Mouse (Mus musculus) embryonic fibroblast, embryonic 13.5 days (primary cell): ENCODE measurements around the gene Sncb. TPM values are rescaled to one million over a fixed set of nuclear protein-coding genes. Genes with fewer than 3 reads are reported as not detected.

Experiments
- H3K27ac ChIP-seq: 2 replicates; pipeline ENCODE4 v1.5.1; 2012; ENCODE audit warnings: low read length, control low read depth, inconsistent platforms; ENCODE audit not compliant: insufficient read depth
- H3K4me1 ChIP-seq: 2 replicates; pipeline ENCODE4 v1.6.1; 2011; ENCODE audit warnings: low read length; ENCODE audit not compliant: control insufficient read depth, insufficient read depth
- H3K4me3 ChIP-seq: 2 replicates; pipeline ENCODE4 v1.5.1; 2011; ENCODE audit warnings: mild to moderate bottlenecking, control low read depth, low read length; ENCODE audit not compliant: insufficient read depth
- CTCF ChIP-seq: IDR thresholded peaks from 2 replicates; pipeline ENCODE4 v1.5.1; 2011; ENCODE audit warnings: mild to moderate bottlenecking, control low read depth, low read length, moderate library complexity, borderline replicate concordance; ENCODE audit not compliant: insufficient read depth
- POLR2A ChIP-seq: IDR thresholded peaks from 2 replicates; pipeline ENCODE4 v1.6.1; 2011; ENCODE audit warnings: low read depth, mild to moderate bottlenecking, control low read depth, low read length, moderate library complexity
- polyA plus RNA-seq: library from polyadenylated mRNA; stranded (reverse); fragments of >200 nt; gene quantifications from 2 replicates; pipeline ENCODE4 v1.2.4, GENCODE M21; 2011; ENCODE audit warnings: low read depth; ENCODE audit not compliant: missing spikeins, insufficient read length

Gene Sncb
- polyA plus RNA-seq, 1 experiment: not detected

DNA sequence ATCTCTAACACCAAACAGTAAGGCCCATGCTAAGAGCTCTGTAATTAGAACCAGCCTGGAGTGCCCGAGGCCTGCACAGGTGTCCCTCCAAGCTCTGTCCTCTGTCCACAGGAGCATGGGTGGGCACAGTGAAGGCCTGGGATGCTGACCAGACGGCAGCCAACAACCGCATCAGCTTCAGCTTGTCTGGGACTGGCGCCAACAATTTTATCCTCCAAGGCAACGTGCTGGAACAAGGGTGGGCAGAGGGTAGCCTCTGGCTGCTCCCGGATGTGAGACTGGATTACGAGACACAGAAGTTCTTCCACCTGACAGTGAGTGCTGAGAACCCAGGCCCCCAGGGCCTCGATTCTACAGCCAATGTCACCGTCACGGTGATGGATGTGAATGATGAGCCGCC is 40.3 kb downstream of the Sncb start:
- no peaks in the 10 kb centered on the region for H3K4me1 ChIP-seq
- no peak for TF ChIP-seq CTCF
- TF ChIP-seq POLR2A: no peak
- no peak overlapping the region for H3K27ac ChIP-seq
- no peak overlapping the region for H3K4me3 ChIP-seq

GRCm38 (mm10) chr13:54723143-54723542 is 43.3 kb downstream of the Sncb start:
- no peaks in the 10 kb centered on the region for H3K4me1 ChIP-seq
- no peak overlapping the region for H3K27ac ChIP-seq
- no peak for TF ChIP-seq POLR2A
- TF ChIP-seq CTCF: no peak
- H3K4me3 ChIP-seq: no peak overlapping the region

DNA sequence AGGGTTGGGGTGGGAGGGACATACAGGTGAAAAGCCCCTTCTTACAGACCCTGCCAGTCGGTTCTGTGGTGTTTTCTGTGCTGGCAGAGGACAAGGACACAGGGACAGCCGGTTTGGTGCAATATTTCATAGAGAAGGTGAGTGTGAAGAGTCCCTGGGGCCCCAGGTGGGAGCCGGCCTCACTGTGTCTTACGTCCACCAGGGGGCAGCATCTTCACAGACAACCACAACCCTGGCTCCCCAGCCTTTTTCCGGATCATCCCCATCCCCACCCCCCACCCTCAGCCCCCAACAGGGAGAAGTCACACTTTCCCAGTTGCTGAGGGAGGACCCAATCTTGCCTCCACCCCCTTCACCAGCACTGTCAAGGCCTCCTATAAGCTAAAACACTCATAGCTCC is 49.5 kb downstream of the Sncb start:
- TF ChIP-seq CTCF: peak; percentile 56; the same call in 1 of the 2 replicates
- no peak for TF ChIP-seq POLR2A
- H3K4me1 ChIP-seq: no peaks in the 10 kb centered on the region
- H3K27ac ChIP-seq: no peak overlapping the region
- H3K4me3 ChIP-seq: no peak overlapping the region

- Histone ChIP-seq H3K4me1 (no peaks in the 10 kb centered on the region), H3K4me3 (no peak overlapping the region), H3K27ac (no peak overlapping the region)
- no peak for TF ChIP-seq CTCF
- no peak for TF ChIP-seq POLR2A
These were observed 51.4 kb downstream of the Sncb start for GRCm38 (mm10) chr13:54714996-54715395.

DNA sequence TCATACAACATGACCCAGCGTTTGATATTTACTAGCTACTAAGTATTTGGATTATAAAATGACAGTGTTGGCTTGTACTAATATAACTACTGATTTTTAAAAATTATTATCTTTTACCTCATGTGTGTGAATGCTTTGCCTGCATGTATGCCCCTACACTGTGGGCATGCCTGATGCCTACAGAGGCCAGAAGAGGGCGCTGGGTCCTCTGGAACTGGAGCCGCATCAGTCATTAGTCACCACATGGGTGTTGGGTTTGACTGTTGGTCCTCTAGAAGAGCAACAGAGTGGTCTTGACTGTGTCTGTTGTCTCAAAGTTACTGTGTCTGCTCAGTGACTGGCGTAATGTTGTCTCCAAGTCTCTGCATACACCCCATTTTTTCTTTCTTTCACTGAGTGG is 52.0 kb downstream of the Sncb start:
- Histone ChIP-seq H3K27ac (no peak overlapping the region), H3K4me3 (no peak overlapping the region), H3K4me1 (no peaks in the 10 kb centered on the region)
- TF ChIP-seq CTCF (no peak), POLR2A (no peak)

DNA sequence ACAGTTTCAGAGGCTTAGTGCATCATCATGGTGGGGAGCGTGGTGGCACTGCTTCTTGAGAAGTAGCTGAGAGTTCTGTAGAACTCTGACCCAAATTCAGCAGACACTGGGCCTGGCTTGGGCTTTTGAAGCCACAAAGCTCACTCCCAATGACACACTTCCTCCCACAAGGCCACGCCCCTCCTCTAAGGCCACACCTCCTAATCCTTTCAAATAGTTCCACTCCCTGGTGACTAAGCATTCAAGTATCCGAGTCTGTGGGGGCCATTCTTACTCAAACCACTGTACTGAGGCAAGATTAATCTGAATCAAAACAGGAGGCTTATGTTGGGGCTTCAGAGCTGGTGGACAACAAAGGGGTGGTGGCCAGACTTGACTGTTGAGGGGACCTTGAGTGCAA is 55.5 kb downstream of the Sncb start:
- Histone ChIP-seq H3K4me3 (no peak overlapping the region), H3K4me1 (no peaks in the 10 kb centered on the region), H3K27ac (no peak overlapping the region)
- TF ChIP-seq CTCF (no peak), POLR2A (no peak)

Other genes starting within 250 kb of the Sncb start
- 73.4 and 74.2 TPM in 2 replicates for gene 4833439L19Rik, start 201.2 kb downstream of the Sncb start, polyA plus RNA-seq
- 12.2 and 13.2 TPM in 2 replicates for gene Arl10, start 191.6 kb downstream of the Sncb start, polyA plus RNA-seq
- gene Nop16, start 176.5 kb downstream of the Sncb start, polyA plus RNA-seq: 28.9 and 36.4 TPM in 2 replicates
- 79.3 and 118 TPM in 2 replicates for gene Higd2a, start 176.4 kb downstream of the Sncb start, polyA plus RNA-seq
- gene Cltb, start 155.3 kb downstream of the Sncb start, polyA plus RNA-seq: 44.8 and 56.1 TPM in 2 replicates
- 88.6 and 90.5 TPM in 2 replicates for gene Faf2, start 144.8 kb downstream of the Sncb start, polyA plus RNA-seq
- gene Rnf44, start 72.7 kb downstream of the Sncb start, polyA plus RNA-seq: 39.2 and 39.4 TPM in 2 replicates
- not detected in 2 replicates for gene Cdhr2, start 65.1 kb downstream of the Sncb start, polyA plus RNA-seq
- 0.42 and 0.61 TPM in 2 replicates for gene Gprin1, start 16.7 kb downstream of the Sncb start, polyA plus RNA-seq
- gene Eif4e1b, start 17.4 kb upstream of the Sncb start, polyA plus RNA-seq: not detected in 2 replicates
- gene Tspan17, start 22.8 kb upstream of the Sncb start, polyA plus RNA-seq: 29.9 and 44.7 TPM in 2 replicates
- gene Unc5a, start 182.8 kb upstream of the Sncb start, polyA plus RNA-seq: 2.5 and 2.9 TPM in 2 replicates